Mouse (Mus musculus): ENCODE results near the gene Aff1.

DNA sequence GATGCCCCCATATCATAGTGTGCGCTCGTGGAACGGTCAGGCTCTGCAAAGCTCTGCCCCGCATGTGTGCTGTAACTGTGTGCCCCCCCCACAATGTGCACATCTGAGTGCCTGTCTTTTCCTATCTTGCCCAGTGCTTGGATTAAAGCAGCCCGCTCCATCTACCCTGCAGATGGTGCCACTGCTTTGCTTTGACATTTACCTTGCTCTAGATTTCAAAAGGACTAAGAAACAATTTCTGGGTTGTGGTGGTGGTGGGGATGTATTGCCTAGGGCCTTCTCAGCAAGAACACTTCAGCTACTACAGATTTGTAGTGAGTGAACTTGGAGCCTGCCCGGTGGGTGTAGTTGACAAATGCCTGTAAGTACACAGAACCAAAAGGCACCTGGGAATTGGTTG, 88.7 kb downstream of the Aff1 start:
- TF ChIP-seq CTCF (IDR thresholded peaks at IDR 0.05; ENCODE audit: insufficient read depth, low read length) (no peak), POLR2A (IDR thresholded peaks at IDR 0.05; ENCODE audit: borderline replicate concordance, extremely low read depth, low read depth, low read length) (no peak)

All from lung, adult 2 months (tissue).